Mouse (Mus musculus): ENCODE measurements around the gene Ets2. TPM values are rescaled to one million over a fixed set of nuclear protein-coding genes. Genes with fewer than 3 reads are reported as not detected.

The Ets2 gene
- polyA plus RNA-seq, 2 experiments: 7.4 to 7.5 TPM

GRCm38 (mm10) chr16:95769996-95770334 is 68.1 kb downstream of the Ets2 start:
- H3K4me3 ChIP-seq (ENCODE audit: insufficient read depth in 1 of 2, low read depth in 2 of 2, low read length in 2 of 2): no peak overlapping the region
- DNase-seq (ENCODE audit: low read depth in 3 of 3, low spot score in 3 of 3) (no peak), ATAC-seq (ENCODE audit: insufficient read depth) (no peak)
- TF ChIP-seq EP300 (IDR thresholded peaks at IDR 0.05; ENCODE audit: low read depth): no peak
- no peak for TF ChIP-seq CTCF (IDR thresholded peaks at IDR 0.05; ENCODE audit: low read depth)
- peaks cover 0 to 7% of the 10 kb centered on the region in 2 experiments; a peak in 2 of 4 replicates for H3K4me1 ChIP-seq (replicated peaks; ENCODE audit: control insufficient read depth in 2 of 2, insufficient read depth in 2 of 2, low read length in 1 of 2)
- 71% methylated on average over 5 of the region's 5 CpGs for WGBS (ENCODE audit: insufficient replicate concordance)
- no peaks in the 10 kb centered on the region for H3K27me3 ChIP-seq (ENCODE audit: control insufficient read depth, insufficient read depth, low read length)
- H3K27ac ChIP-seq: no peak overlapping the region
- H3K9me3 ChIP-seq (ENCODE audit: control insufficient read depth, low read length): no peaks in the 10 kb centered on the region
- no peaks in the 10 kb centered on the region for H3K36me3 ChIP-seq (replicated peaks; ENCODE audit: control insufficient read depth, insufficient read depth, low read depth)
- no peak overlapping the region for H3K9ac ChIP-seq (replicated peaks)
- no peak overlapping the region for H3K4me2 ChIP-seq (ENCODE audit: low read depth)

- Histone ChIP-seq H3K4me2 (ENCODE audit: low read depth) (no peak overlapping the region), H3K4me1 (replicated peaks; ENCODE audit: control insufficient read depth in 2 of 2, insufficient read depth in 2 of 2, low read length in 1 of 2) (peaks cover 0 to 8% of the 10 kb centered on the region in 2 experiments; a peak in 2 of 4 replicates), H3K4me3 (ENCODE audit: insufficient read depth in 1 of 2, low read depth in 2 of 2, low read length in 2 of 2) (no peak overlapping the region), H3K27me3 (ENCODE audit: control insufficient read depth, insufficient read depth, low read length) (no peaks in the 10 kb centered on the region), H3K27ac (no peak overlapping the region), H3K9me3 (ENCODE audit: control insufficient read depth, low read length) (no peaks in the 10 kb centered on the region), H3K36me3 (replicated peaks; ENCODE audit: control insufficient read depth, insufficient read depth, low read depth) (no peaks in the 10 kb centered on the region), H3K9ac (replicated peaks) (no peak overlapping the region)
- TF ChIP-seq EP300 (IDR thresholded peaks at IDR 0.05; ENCODE audit: low read depth) (no peak), CTCF (IDR thresholded peaks at IDR 0.05; ENCODE audit: low read depth) (no peak)
- ATAC-seq (ENCODE audit: insufficient read depth): no peak
- DNase-seq (ENCODE audit: low read depth in 3 of 3, low spot score in 3 of 3): no peak
These were observed 68.5 kb downstream of the Ets2 start for GRCm38 (mm10) chr16:95770402-95770801.

Other genes starting within 250 kb of the Ets2 start
- 2.8 TPM in 2 replicates for gene Erg, start 115.5 kb upstream of the Ets2 start, polyA plus RNA-seq (2012; rRNA removed)
- gene Erg, start 115.5 kb upstream of the Ets2 start, polyA plus RNA-seq (2014; fragmentation: Nextera tagmentation; extraction: Ambion mirVana): 0.47 and 0.61 TPM in 2 replicates